In the genomic region with DNA sequence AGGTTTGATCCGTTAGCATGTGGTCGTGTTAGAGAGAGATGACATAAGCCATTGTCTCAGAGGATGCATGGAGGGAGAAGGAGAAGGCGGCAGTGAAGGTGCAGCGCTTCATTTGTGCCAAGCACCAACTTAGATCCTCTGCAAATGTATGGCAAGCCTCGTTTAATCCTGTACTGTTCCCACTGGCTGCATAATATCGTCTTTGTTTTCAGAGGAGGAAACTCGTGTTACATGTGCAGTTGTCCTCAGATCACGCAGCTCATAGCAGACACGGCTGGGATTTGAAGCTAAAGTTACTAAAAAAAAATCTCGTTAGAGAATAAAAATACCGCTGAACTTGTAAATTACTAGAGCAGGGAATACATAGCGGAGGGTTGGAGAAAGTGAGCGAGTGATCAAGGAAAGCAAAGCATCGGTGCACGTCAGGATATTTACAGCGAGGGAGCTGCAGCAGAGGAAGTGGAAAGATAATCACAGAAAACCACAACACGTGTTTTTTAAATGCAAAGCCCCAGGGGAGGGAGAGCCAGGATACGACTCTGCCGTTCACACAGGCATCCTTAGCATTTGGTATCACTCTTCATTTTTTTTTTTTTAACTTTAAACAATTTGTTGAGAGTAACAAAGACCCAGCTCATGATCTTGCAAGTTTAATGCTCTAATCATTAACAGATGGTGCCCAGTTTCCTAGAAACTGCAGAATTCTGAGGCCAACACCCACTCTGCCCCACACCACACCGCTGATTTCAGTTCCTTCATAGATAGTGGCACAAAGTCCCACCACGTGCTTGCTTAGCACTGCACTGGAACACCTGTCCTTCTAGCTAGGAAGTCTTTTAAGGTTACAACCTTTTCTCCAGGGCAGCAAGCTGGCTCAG, we compare ENCODE assay signal across 8 mouse cellular contexts. TPM values are rescaled to one million over a fixed set of nuclear protein-coding genes. Genes with fewer than 3 reads are reported as not detected.
DNase-seq lines count a peak whose midpoint lies in the region; ATAC-seq lines count a peak whose summit lies in the region.

No protein-coding gene starts in this region.

- no peaks in the 10 kb centered on the region for H3K27me3 ChIP-seq in hindbrain, embryonic 10.5 days (ENCODE audit: insufficient read depth, poor library complexity, severe bottlenecking)
- no peaks in the 10 kb centered on the region for H3K27me3 ChIP-seq in hindbrain, embryonic 13.5 days
- H3K27me3 ChIP-seq in limb, embryonic 10.5 days (ENCODE audit: low read depth, poor library complexity, severe bottlenecking) = no peaks in the 10 kb centered on the region
- no peaks in the 10 kb centered on the region for H3K27me3 ChIP-seq in neural tube, embryonic 12.5 days (replicated peaks)

- ATAC-seq in hindbrain, embryonic 13.5 days (ENCODE audit: low FRiP score) = no peak
- peak; percentile 77 to 81 for ATAC-seq in hematopoietic stem cell, adult 5-6 weeks (replicated peaks in 1 of 2; ENCODE audit: insufficient read depth in 1 of 2, low FRiP score in 2 of 2, low TSS enrichment in 1 of 2, low read depth in 1 of 2, poor library complexity in 2 of 2, severe bottlenecking in 2 of 2)
- no peak for ATAC-seq in neural tube, embryonic 12.5 days (ENCODE audit: low FRiP score, low read depth)

- intact Hi-C loops in gastrocnemius, postnatal 36 days (cut with DNase I) = no loop called here

- no peak overlapping the region for H3K9ac ChIP-seq in hindbrain, embryonic 13.5 days
- no peak overlapping the region for H3K9ac ChIP-seq in neural tube, embryonic 12.5 days

- no peak overlapping the region; the same call in 1 of the 2 replicates for H3K4me2 ChIP-seq in hindbrain, embryonic 13.5 days
- peak overlapping the region; percentile 6; the same call in 1 of the 2 replicates for H3K4me2 ChIP-seq in neural tube, embryonic 12.5 days (replicated peaks)

- WGBS in hindbrain, embryonic 10.5 days = 48% methylated on average over 21 of the region's 21 CpGs
- whole genome bisulfite sequencing in hindbrain, embryonic 13.5 days = 51% methylated on average over 21 of the region's 21 CpGs
- 33% methylated on average over 21 of the region's 21 CpGs for WGBS in limb, embryonic 10.5 days
- 50% methylated on average over 21 of the region's 21 CpGs for WGBS in neural tube, embryonic 12.5 days

- DNase-seq in hindbrain, embryonic 10.5 days (ENCODE audit: low spot score) = peak; percentile 30
- peak; percentile 62 for DNase-seq in c-Kit-positive CD71-positive TER-119-positive erythroid progenitor cells, embryonic 14.5 days (ENCODE audit: low spot score)
- peak; percentile 49 for DNase-seq in limb, embryonic 10.5 days (ENCODE audit: low spot score)
- no peak for DNase-seq in gastrocnemius, postnatal 36 days
- no peak for DNase-seq in cerebellum, adult 11 months

- no peak overlapping the region for H3K4me3 ChIP-seq in hindbrain, embryonic 10.5 days
- no peak overlapping the region for H3K4me3 ChIP-seq in hindbrain, embryonic 13.5 days
- H3K4me3 ChIP-seq in limb, embryonic 10.5 days = peak overlapping the region; percentile 11; the same call in 1 of the 2 replicates
- no peak overlapping the region for H3K4me3 ChIP-seq in neural tube, embryonic 12.5 days

- peak overlapping the region; percentile 74; the same call in 1 of the 2 replicates for H3K27ac ChIP-seq in hindbrain, embryonic 10.5 days
- no peak overlapping the region for H3K27ac ChIP-seq in hindbrain, embryonic 13.5 days
- peak overlapping the region; percentile 73 for H3K27ac ChIP-seq in limb, embryonic 10.5 days
- H3K27ac ChIP-seq in neural tube, embryonic 12.5 days = no peak overlapping the region

- H3K36me3 ChIP-seq in hindbrain, embryonic 10.5 days = no peaks in the 10 kb centered on the region
- no peaks in the 10 kb centered on the region for H3K36me3 ChIP-seq in hindbrain, embryonic 13.5 days
- H3K36me3 ChIP-seq in limb, embryonic 10.5 days = no peaks in the 10 kb centered on the region
- no peaks in the 10 kb centered on the region for H3K36me3 ChIP-seq in neural tube, embryonic 12.5 days

- H3K4me1 ChIP-seq in hindbrain, embryonic 10.5 days (replicated peaks) = peaks cover 10% of the 10 kb centered on the region
- H3K4me1 ChIP-seq in hindbrain, embryonic 13.5 days (replicated peaks) = no peaks in the 10 kb centered on the region
- peaks cover 20% of the 10 kb centered on the region for H3K4me1 ChIP-seq in limb, embryonic 10.5 days
- H3K4me1 ChIP-seq in neural tube, embryonic 12.5 days = no peaks in the 10 kb centered on the region

- H3K9me3 ChIP-seq in hindbrain, embryonic 10.5 days = no peaks in the 10 kb centered on the region
- no peaks in the 10 kb centered on the region for H3K9me3 ChIP-seq in hindbrain, embryonic 13.5 days
- H3K9me3 ChIP-seq in limb, embryonic 10.5 days (replicated peaks) = no peaks in the 10 kb centered on the region
- H3K9me3 ChIP-seq in neural tube, embryonic 12.5 days = no peaks in the 10 kb centered on the region

RNA-seq across cellular contexts. Expression of a gene that starts 9.4 kb away (rescaled TPM):
- 51.0 and 60.0 TPM in 2 replicates for polyA plus RNA-seq in hindbrain, embryonic 10.5 days (2016; fragmentation: Nextera tagmentation; extraction: Ambion mirVana)
- polyA plus RNA-seq in hindbrain, embryonic 13.5 days (2015; fragmentation: Nextera tagmentation; extraction: Ambion mirVana) = 23.2 and 24.9 TPM in 2 replicates
- total RNA-seq in hematopoietic stem cell, adult 5-6 weeks (2017) = 49.7 and 56.0 TPM in 2 replicates
- 70.8 and 79.1 TPM in 2 replicates for polyA plus RNA-seq in limb, embryonic 10.5 days (2016; fragmentation: Nextera tagmentation; extraction: Ambion mirVana)
- 41.9 and 44.4 TPM in 2 replicates for polyA plus RNA-seq in neural tube, embryonic 12.5 days (2016; fragmentation: Nextera tagmentation; extraction: Ambion mirVana)
- 10 to 100 TPM in 1 of 2 experiments, 1 to 10 TPM in 1; 9.9 to 13.6 TPM for total RNA-seq in gastrocnemius, postnatal 36 days (2021)

Comparison
In these comparisons a context has a peak if more than half of its experiments do, and no peak if none do; other contexts are left out.
1. H3K27ac ChIP-seq: peak in hindbrain, embryonic 10.5 days (single experiment) and limb, embryonic 10.5 days (single experiment); none in hindbrain, embryonic 13.5 days (single experiment) and neural tube, embryonic 12.5 days (single experiment).
2. DNase-seq: peak in hindbrain, embryonic 10.5 days (single experiment), c-Kit-positive CD71-positive TER-119-positive erythroid progenitor cells, embryonic 14.5 days (single experiment) and limb, embryonic 10.5 days (single experiment); none in gastrocnemius, postnatal 36 days (0 of 2) and cerebellum, adult 11 months (single experiment).
3. ATAC-seq: peak in hematopoietic stem cell, adult 5-6 weeks (2 of 2); none in hindbrain, embryonic 13.5 days (single experiment) and neural tube, embryonic 12.5 days (single experiment).